Mouse (Mus musculus) kidney, adult 8-10 months (tissue): ENCODE results near the gene Tspo2.
A peak's percentile ranks its signal among the peaks of the same experiment; 100 is the strongest.
"Not testable (repeated sequence)": the region's sequence is repeated elsewhere in the genome, so short reads cannot be mapped to it uniquely, and the experiment has no call there.

Experiments
- DNase-seq, 2 experiments: peaks; one replicate each; pipeline ENCODE4 v3.0.0; 2022

The Tspo2 gene

GRCm38 (mm10) chr17:48451353-48451675, at the start of gene Tspo2:
TSS of gene Tspo2 (minus strand) at chr17:48451522.
- no peak for DNase-seq

- DNase-seq = peak; percentile 50 to 64
Measured at GRCm38 (mm10) chr17:48500846-48501445, 49.6 kb upstream of the Tspo2 start.

DNA sequence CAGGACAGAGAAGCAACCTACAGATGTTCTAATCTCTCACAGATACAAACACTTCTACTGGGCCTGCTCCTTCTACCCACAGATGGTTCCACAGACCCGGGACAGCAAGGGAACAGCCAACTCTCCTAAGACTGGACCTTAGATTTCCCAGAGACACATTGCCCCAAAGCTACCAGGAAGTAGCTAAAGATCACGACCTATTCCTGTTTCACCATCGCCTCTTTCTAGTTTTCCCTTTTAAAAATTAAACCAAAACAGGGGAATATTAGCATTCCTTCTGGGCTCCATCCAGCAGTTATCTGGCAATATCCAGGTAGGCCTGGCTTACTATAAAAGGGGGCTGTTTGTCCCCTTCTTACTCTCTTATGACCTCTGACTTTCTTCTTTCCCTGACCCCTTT, 46.7 kb upstream of the Tspo2 start:
- DNase-seq = peak; percentile 21 to 52

GRCm38 (mm10) chr17:48493986-48494385, 42.7 kb upstream of the Tspo2 start:
- DNase-seq = no peak

GRCm38 (mm10) chr17:48493582-48493981, 42.3 kb upstream of the Tspo2 start:
- no peak for DNase-seq

DNA sequence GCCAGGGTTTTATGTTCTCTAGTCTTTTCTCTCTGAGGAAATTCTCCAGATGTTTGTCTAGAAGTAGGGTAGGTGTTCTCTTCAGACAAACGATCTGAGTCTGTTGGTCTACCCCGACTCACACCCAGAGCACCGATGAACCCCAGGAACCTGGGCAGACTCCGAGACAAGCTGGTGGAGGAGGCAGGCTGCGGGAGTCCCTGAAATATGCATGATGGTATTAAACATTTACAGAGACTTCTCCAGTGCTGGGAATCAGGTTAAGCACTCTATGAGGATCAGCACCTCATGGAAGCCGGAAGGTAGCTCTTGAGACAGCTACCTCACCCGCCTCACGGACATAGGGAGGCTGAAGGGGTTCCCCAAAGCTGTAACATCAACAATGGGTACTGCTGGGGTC, 41.3 kb upstream of the Tspo2 start:
- DNase-seq = peak; percentile 25 to 45

GRCm38 (mm10) chr17:48489466-48489865, 38.1 kb upstream of the Tspo2 start:
- DNase-seq = no peak

DNA sequence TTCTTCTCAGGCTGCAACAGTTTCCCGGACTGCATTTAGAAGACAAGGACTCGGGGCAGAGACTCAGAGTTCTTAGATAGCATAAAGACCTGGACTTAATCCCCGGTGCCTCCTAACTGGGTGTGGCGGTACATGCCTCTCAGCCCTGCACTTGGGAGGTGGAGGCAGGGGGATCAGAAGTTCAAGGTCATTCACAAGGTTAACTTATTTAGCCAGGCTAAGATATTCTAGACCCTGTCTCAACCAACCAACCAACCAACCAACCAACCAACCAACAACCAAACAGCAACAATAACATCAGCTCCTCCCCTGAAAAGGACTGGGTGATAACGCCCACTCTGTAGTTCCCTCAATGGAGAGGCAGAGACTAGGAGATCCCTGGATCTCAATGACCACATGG, 32.9 kb upstream of the Tspo2 start:
- no peak for DNase-seq

GRCm38 (mm10) chr17:48483764-48484163, 32.4 kb upstream of the Tspo2 start:
- no peak for DNase-seq

DNA sequence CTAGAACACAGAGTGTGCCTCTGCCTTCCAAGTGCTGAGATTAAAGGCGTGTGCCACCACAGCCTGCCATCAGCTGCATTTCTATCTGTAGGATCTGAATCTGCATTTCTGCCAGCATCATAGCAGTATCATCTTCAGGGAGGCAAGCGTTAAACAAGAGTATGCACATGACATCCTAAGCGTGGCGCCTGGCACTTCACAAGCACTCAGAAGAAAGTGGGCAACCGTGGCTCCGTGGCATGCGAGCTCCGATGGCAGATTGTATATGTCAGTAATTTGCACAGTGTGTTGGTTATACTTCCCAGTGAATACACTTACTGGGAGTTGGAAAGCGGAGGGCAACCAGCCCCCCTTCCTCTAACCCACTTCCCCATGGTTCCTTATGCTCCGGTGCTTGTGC, 28.6 kb upstream of the Tspo2 start:
- no peak for DNase-seq

DNA sequence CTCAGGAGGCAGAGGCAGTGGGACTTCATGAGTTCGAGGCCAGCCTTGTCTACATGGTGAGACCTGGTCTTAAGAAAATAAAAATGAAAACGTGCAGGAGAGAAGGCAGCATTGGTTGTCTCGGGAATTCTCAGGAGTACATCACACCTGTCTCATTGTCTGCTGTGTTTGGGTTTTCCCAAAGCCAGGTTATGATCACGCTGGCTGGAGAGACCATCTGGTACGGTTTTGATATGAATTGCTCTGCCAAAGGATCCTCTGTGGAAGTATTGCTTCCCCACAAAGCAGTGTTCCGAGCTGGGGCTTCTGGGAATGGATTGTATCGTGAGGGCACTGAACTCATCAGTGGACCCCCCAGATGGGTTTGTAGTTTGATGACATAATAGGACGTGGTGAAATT, 24.1 kb upstream of the Tspo2 start:
- no peak for DNase-seq

DNA sequence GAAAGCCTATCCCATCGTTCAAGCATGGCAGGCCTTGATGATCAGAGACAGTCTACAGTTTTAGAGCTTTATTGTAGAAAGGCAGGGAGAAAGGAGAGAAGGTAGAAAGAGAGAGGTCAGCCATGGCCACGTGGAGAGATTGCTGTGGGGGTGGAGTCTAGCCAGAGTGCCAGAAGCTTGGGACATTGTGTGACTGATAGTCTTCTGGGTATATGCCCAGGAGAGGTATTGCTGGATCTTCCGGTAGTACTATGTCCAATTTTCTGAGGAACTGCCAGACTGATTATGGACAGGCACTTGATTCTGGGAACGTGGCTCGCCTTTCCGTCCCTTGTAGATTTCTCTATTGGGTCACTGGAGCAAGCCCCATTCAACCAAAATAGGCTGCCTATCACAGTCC, 23.0 kb upstream of the Tspo2 start:
- not testable (repeated sequence) for DNase-seq

- peak; percentile 64 to 83 for DNase-seq
Measured at GRCm38 (mm10) chr17:48467395-48468231, 16.3 kb upstream of the Tspo2 start.

- no peak for DNase-seq
Measured at GRCm38 (mm10) chr17:48466769-48467394, 15.6 kb upstream of the Tspo2 start.

- DNase-seq = no peak
Measured at GRCm38 (mm10) chr17:48463391-48463790, 12.1 kb upstream of the Tspo2 start.

- no peak for DNase-seq
Measured at GRCm38 (mm10) chr17:48462096-48462495, 10.8 kb upstream of the Tspo2 start.

DNA sequence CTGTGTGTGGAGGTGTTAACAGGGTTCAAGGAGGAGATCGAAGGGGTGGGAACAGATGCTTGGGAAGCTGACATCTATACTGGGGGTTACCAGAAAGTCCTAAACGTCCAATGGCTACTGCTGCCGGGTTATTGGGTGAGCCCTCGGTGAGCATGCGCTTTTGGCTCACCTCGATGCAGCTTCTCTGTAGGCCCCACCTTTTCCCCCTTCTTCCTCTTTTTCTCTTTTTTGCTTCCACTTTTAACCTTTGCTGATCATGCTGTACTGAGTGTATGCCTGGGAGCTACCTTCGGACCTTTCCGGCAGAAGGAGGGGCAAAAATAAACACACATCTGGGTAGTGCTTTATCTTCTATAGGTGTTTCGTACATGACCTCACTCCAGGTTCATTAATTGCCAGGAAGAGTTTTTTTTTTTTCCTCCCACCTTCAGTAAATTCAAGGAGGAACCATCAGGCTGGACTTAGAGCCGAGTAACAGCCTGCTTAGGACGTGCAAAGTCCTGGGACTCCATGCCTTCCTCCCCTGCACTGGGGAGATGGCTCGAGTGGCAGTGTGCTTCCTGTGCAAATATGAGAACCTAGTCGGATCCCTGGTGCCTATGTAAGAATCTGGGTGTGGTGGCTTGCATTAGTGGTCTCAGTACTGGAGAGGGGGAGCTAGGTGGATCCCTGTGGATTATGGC, 6.8 kb upstream of the Tspo2 start:
- DNase-seq = no peak

GRCm38 (mm10) chr17:48455955-48456354, 4.6 kb upstream of the Tspo2 start:
- DNase-seq = no peak

DNA sequence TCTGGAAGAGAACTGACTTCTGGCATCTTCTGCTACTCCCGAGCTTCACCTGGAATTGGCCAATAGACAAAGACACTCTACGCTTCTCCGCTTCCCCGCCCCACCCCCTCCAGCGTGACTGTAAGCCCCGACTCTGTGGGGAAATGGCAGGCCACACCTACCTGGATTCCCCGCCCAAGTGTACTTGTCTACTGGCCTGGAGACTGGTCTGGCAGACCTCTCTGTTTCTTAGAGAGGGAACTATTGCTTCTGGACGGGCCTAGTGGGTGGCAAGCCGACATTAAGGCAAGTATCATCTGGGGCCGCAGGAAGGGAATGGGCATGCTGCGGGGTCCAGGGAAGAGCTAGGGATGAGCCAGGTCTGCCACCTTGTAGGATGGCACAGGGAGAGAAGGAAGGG, 3.4 kb upstream of the Tspo2 start, which contains the start of gene Unc5cl:
Unc5cl (plus strand) TSS at position 214 of the 400 bp plus-strand sequence.
- DNase-seq = no peak

- no peak for DNase-seq
Measured at GRCm38 (mm10) chr17:48454190-48454589, 2.9 kb upstream of the Tspo2 start.

GRCm38 (mm10) chr17:48453489-48453888, 2.2 kb upstream of the Tspo2 start:
- no peak for DNase-seq

DNA sequence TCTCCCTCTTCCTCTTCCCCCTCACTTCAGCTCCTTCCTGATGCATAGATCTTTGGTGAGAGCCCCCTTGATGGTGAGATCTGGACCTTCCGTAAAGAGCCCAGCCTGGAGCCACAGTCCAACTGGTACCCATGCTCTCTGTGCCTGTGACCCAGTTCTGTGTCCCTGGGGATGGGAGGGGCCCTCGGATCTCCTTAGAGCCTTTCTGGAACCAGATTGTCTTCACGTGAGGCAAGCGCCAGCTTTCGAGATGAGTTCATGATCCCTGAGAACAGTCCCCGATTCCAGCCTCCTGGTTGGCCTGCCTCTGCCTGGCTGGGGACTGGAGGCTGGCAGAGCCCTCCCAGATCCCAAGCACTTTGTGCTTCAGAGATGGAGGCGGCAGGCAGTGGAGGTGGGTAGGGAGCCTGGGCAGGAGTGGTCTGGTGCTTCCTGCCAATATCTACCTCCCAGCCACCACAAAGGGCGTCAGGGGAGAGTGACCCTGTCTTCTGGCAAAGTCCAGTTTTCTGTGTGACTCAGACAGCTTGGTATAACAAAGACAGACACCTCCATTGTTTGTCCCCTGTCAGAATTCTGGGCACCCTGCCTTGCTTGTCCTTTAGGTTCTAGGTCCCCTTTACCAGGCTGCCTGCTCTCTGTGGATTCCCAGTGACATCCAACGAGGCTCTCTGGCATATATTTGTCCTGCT, 577 bp upstream of the Tspo2 start:
- no peak for DNase-seq
